Mouse (Mus musculus) splenic B cell, adult 2 months (primary cell): Measurements from ENCODE around the gene Rimkla.

Experiments
- DNase-seq: peaks from one replicate; pipeline ENCODE4 v3.0.0-alpha.2; 2011; ENCODE audit warnings: low read depth, low spot score
- H3K27me3 ChIP-seq: 2 replicates; pipeline ENCODE4 v1.6.1; 2012; ENCODE audit warnings: mild to moderate bottlenecking, low read length, moderate library complexity, mixed read lengths; ENCODE audit not compliant: control insufficient read depth, poor library complexity, insufficient read depth, severe bottlenecking
- H3K36me3 ChIP-seq: 2 replicates; pipeline ENCODE4 v1.6.1; 2012; ENCODE audit warnings: mild to moderate bottlenecking, low read length, moderate library complexity, mixed read lengths; ENCODE audit not compliant: control insufficient read depth, poor library complexity, insufficient read depth, severe bottlenecking

Gene Rimkla

DNA sequence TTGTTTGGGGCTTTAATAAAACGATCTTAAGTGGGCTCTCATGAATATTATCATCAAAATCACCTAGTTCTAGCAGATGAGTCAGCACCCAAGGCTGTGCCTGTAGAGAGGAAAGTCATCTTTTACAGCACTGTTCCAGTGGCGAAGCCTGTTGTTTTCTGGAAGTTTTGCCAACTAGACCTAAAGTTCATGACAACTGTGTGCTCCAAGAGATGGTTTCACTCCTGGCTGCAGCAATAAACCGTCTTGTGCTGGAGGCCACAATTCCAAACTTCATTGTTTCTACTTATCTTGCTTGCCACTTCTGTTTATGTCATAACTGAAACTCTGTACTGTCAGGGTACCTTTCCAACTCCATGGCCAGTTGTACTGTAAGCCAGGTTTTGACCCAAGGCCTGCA is 75.2 kb downstream of the Rimkla start:
- DNase-seq, result no peak
- peaks cover 1% of the 10 kb centered on the region; the same call in 1 of the 2 replicates for H3K36me3 ChIP-seq
- no peaks in the 10 kb centered on the region for H3K27me3 ChIP-seq
